Mouse (Mus musculus) forebrain, embryonic 10.5 days (tissue): ENCODE measurements at regions not wholly inside any gene's neighbourhood (a gene's known extent, or its start where the extent isn't known, plus 50 kb on each side); places are given as distances from the start of the nearest gene placed in this dataset.

ENCODE experiments used
- DNase-seq: peaks from one replicate; pipeline ENCODE4 v3.0.0-alpha.2; 2017; ENCODE audit warnings: low spot score; ENCODE audit errors: extremely low spot score
- H3K27ac ChIP-seq: fragments of 300-500 bp; sonication (generic); 2 replicates; pipeline ENCODE4 v1.5.1; 2016; ENCODE audit warnings: mild to moderate bottlenecking
- H3K27me3 ChIP-seq: fragments of 300-500 bp; sonication (generic); 2 replicates; pipeline ENCODE4 v1.6.1; 2016; ENCODE audit warnings: mild to moderate bottlenecking; ENCODE audit not compliant: poor library complexity, severe bottlenecking
- H3K36me3 ChIP-seq: fragments of 300-500 bp; sonication (generic); replicated peaks from 2 replicates; pipeline ENCODE4 v1.6.1; 2016; ENCODE audit warnings: mild to moderate bottlenecking, moderate library complexity
- H3K4me1 ChIP-seq: fragments of 300-500 bp; sonication (generic); 2 replicates; pipeline ENCODE4 v1.6.1; 2016
- H3K4me3 ChIP-seq: fragments of 300-500 bp; sonication (generic); 2 replicates; pipeline ENCODE4 v1.5.1; 2016; ENCODE audit warnings: mild to moderate bottlenecking, moderate library complexity
- H3K9me3 ChIP-seq: fragments of 300-500 bp; sonication (generic); 2 replicates; pipeline ENCODE4 v1.6.1; 2016; ENCODE audit warnings: mild to moderate bottlenecking, moderate library complexity
- WGBS: fragments of 180-500 bp; shearing (Covaris S2); methylation state at CpG from one replicate; pipeline ENCODE4 v1.1.7; 2016; 5-methylcytosine and 5-hydroxymethylcytosine counted together

GRCm38 (mm10) chr12:28309226-28309625, 243.0 kb downstream of the Dcdc2c start:
- no peaks in the 10 kb centered on the region for H3K9me3 ChIP-seq
- DNase-seq = no peak
- no peak overlapping the region for H3K4me3 ChIP-seq
- no peak overlapping the region for H3K27ac ChIP-seq
- 89% methylated on average over 5 of the region's 5 CpGs for WGBS
- no peaks in the 10 kb centered on the region for H3K4me1 ChIP-seq
- H3K36me3 ChIP-seq = no peaks in the 10 kb centered on the region
- H3K27me3 ChIP-seq = no peaks in the 10 kb centered on the region

DNA sequence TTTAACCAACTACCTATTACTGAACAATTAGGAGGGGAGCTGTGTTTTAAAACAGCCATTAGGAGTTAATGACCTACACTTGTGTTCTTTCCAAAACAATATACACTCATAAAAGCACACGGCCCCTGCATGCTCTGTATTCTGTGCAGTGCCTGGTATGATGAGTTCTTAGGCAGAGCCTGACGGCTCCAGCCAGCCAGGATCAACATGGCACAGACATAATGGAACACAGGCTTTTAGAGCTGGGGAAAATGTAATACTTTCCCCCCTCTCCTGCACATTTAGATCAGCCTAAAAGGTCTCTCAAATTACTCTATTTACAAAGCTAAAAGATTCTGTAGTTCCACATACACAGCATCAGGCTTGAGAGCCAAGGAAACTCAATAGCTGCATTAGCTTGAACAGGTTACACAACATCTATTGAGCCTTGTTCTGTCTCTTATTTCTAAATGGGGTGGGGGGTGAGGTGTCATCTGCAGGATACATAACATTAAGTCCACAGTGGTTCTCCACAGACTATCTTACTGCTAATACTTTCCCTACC, 250.1 kb downstream of the Dcdc2c start:
- 80% methylated on average over 2 of the region's 2 CpGs for WGBS
- H3K36me3 ChIP-seq = no peaks in the 10 kb centered on the region
- no peak for DNase-seq

DNA sequence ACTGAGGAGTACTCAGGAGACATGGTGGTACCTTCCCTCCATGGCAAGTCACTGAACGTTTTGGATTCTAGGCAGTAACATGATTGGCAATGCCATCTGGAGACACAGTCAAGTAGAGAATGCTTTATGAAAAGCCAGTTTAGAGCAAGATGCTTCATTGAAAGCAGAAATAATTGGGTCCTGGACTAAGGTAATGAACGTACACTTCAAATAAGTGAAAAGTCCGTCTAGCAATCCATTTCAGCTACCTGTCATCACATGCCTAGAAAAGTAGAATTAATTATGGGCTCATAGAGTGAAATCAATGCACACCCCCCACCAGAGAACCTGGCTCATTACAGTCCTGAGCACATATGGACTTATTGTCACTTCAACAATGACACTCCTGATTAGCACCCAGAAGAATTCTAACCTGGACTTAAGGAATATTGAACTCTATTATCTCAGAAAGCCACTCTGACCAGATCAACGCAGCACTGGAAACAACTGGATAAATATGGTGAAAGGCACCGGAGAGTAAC, 263.8 kb downstream of the Dcdc2c start:
- Histone ChIP-seq H3K4me3 (no peak overlapping the region), H3K36me3 (no peaks in the 10 kb centered on the region), H3K9me3 (no peaks in the 10 kb centered on the region), H3K27me3 (no peaks in the 10 kb centered on the region), H3K4me1 (no peaks in the 10 kb centered on the region), H3K27ac (no peak overlapping the region)
- DNase-seq = no peak
- 86% methylated on average over 5 of the region's 5 CpGs for WGBS

More for the DNA sequence above, 250.1 kb downstream of the Dcdc2c start:
- Histone ChIP-seq H3K4me1 (no peaks in the 10 kb centered on the region), H3K4me3 (no peak overlapping the region), H3K9me3 (no peaks in the 10 kb centered on the region), H3K27me3 (no peaks in the 10 kb centered on the region), H3K27ac (no peak overlapping the region)

DNA sequence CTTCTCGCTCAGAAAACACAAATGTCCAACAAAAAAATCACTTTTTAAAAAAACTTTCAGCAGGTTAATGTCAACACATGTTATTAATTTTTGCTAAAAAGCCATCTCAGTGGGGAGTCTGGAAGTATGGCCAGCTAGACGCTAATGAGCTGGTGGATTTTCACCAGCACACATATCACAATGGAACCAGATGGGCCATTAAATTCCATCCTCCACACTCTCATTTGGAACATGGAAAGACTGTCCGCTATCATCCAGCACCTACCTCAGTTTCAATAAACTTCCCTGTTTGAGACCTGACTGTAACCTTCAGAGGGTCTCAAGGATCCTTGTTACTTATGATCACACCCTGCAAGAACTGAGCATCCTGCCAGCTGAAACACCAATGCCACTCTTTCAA, 296.7 kb downstream of the Dcdc2c start:
- Histone ChIP-seq H3K36me3 (no peaks in the 10 kb centered on the region), H3K9me3 (no peaks in the 10 kb centered on the region), H3K4me1 (no peaks in the 10 kb centered on the region), H3K4me3 (no peak overlapping the region), H3K27me3 (no peaks in the 10 kb centered on the region), H3K27ac (no peak overlapping the region)
- WGBS = 76% methylated on average over 3 of the region's 3 CpGs
- DNase-seq = no peak

DNA sequence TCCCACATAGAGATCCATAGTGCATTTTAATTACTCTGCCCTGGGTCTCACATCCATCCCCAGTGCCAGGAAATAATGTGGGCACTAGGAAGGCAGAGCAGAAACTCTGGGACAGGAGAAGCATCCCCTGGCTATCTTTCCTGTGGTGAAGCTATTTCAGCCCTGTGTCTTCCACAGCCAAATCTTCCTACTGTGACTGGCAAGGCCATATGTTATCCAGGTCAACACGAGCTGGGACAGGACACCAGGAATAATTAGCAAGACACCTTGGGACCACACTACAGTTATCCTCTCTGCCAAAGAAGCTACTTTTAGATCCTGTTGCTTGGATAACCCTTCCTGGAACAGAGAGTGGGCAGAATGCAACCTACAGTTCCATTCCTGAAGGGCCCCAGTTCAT, 301.7 kb downstream of the Dcdc2c start:
- H3K36me3 ChIP-seq = no peaks in the 10 kb centered on the region
- no peak overlapping the region for H3K27ac ChIP-seq
- no peaks in the 10 kb centered on the region for H3K9me3 ChIP-seq
- no peaks in the 10 kb centered on the region for H3K27me3 ChIP-seq
- no peak overlapping the region for H3K4me3 ChIP-seq
- WGBS = 87% methylated on average over 1 of the region's 1 CpGs
- no peaks in the 10 kb centered on the region for H3K4me1 ChIP-seq
- no peak for DNase-seq

DNA sequence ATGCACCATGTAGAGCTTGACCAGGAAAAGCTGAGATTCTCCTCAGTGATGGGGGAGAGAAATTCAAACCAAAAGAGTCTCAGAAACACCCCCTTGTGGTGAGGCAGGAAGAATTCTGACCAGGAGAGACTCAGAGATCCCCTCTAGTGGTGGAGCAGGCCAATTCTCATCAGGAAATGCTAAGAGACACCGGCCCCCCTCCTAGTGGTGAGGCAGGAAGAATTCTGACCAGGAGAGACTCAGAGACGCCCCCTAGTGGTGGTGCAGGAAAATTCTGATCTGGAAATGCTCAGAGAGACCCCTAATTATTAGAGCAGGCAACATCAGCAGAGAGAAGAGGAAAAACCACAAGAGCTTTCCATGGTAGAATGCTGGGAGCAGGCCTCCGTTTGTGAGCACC, 303.4 kb downstream of the Dcdc2c start:
- H3K36me3 ChIP-seq = no peaks in the 10 kb centered on the region
- H3K9me3 ChIP-seq = no peaks in the 10 kb centered on the region
- DNase-seq = no peak
- no peak overlapping the region for H3K4me3 ChIP-seq
- no peaks in the 10 kb centered on the region for H3K27me3 ChIP-seq
- 59% methylated on average over 3 of the region's 3 CpGs for WGBS
- no peaks in the 10 kb centered on the region for H3K4me1 ChIP-seq
- no peak overlapping the region for H3K27ac ChIP-seq

DNA sequence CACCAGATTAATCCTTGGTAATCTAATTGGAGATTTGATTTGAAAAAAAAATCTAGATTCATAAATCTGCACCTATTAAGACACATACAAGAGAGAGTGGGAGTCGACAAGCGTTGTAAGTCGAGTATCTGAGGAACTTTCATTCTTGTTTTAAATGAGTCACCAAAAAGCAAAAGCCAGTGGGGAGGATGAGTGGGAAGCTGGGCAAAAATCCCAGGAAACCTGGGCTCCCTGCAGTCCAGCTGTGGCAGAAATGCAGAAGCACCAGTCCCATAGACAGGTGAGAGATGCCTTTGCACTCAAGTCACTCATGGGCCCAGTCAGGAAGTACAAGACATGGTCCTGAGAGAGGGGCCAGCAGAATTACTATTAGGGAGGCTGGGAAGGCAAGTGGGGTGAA, 303.9 kb downstream of the Dcdc2c start:
- H3K27me3 ChIP-seq = no peaks in the 10 kb centered on the region
- no peak overlapping the region for H3K4me3 ChIP-seq
- no peaks in the 10 kb centered on the region for H3K9me3 ChIP-seq
- no peaks in the 10 kb centered on the region for H3K4me1 ChIP-seq
- no peak overlapping the region for H3K27ac ChIP-seq
- WGBS = 88% methylated on average over 3 of the region's 3 CpGs
- DNase-seq = no peak
- no peaks in the 10 kb centered on the region for H3K36me3 ChIP-seq

- Histone ChIP-seq H3K27me3 (no peaks in the 10 kb centered on the region), H3K27ac (no peak overlapping the region), H3K4me1 (0 out of 2 replicates have a peak, but pooled peaks cover 3% of the 10 kb centered on the region), H3K9me3 (no peaks in the 10 kb centered on the region), H3K4me3 (no peak overlapping the region), H3K36me3 (no peaks in the 10 kb centered on the region)
- no peak for DNase-seq
- WGBS = 86% methylated on average over 5 of the region's 5 CpGs
Measured at GRCm38 (mm10) chr12:28238016-28238415, 314.2 kb downstream of the Dcdc2c start.

GRCm38 (mm10) chr12:28237041-28237440, 315.2 kb downstream of the Dcdc2c start:
- WGBS = 71% methylated on average over 4 of the region's 4 CpGs
- H3K4me3 ChIP-seq = no peak overlapping the region
- no peak overlapping the region for H3K27ac ChIP-seq
- no peaks in the 10 kb centered on the region for H3K36me3 ChIP-seq
- DNase-seq = no peak
- 0 out of 2 replicates have a peak, but pooled peaks cover 3% of the 10 kb centered on the region for H3K4me1 ChIP-seq
- H3K9me3 ChIP-seq = no peaks in the 10 kb centered on the region
- H3K27me3 ChIP-seq = no peaks in the 10 kb centered on the region

- H3K36me3 ChIP-seq = no peaks in the 10 kb centered on the region
- WGBS = 83% methylated on average over 1 of the region's 1 CpGs
Measured at GRCm38 (mm10) chr12:28202847-28203246, 349.4 kb downstream of the Dcdc2c start.

GRCm38 (mm10) chr12:28186695-28187094, 365.5 kb downstream of the Dcdc2c start:
- Histone ChIP-seq H3K36me3 (no peaks in the 10 kb centered on the region), H3K9me3 (peaks cover 12% of the 10 kb centered on the region), H3K4me3 (no peak overlapping the region), H3K4me1 (no peaks in the 10 kb centered on the region), H3K27me3 (no peaks in the 10 kb centered on the region), H3K27ac (no peak overlapping the region)
- DNase-seq = no peak

More at GRCm38 (mm10) chr12:28202847-28203246, 349.4 kb downstream of the Dcdc2c start:
- H3K4me1 ChIP-seq = no peaks in the 10 kb centered on the region
- H3K4me3 ChIP-seq = no peak overlapping the region
- DNase-seq = no peak
- no peak overlapping the region for H3K27ac ChIP-seq
- no peaks in the 10 kb centered on the region for H3K27me3 ChIP-seq
- no peaks in the 10 kb centered on the region for H3K9me3 ChIP-seq

- Histone ChIP-seq H3K36me3 (no peaks in the 10 kb centered on the region), H3K4me1 (no peaks in the 10 kb centered on the region), H3K27ac (no peak overlapping the region), H3K27me3 (no peaks in the 10 kb centered on the region), H3K9me3 (no peaks in the 10 kb centered on the region), H3K4me3 (no peak overlapping the region)
- 77% methylated on average over 2 of the region's 2 CpGs for WGBS
- DNase-seq = no peak
Measured at GRCm38 (mm10) chr12:28181265-28181664, 370.9 kb downstream of the Dcdc2c start.

GRCm38 (mm10) chr12:28176016-28176415, 376.2 kb downstream of the Dcdc2c start:
- no peak for DNase-seq
- 77% methylated on average over 3 of the region's 3 CpGs for WGBS

DNA sequence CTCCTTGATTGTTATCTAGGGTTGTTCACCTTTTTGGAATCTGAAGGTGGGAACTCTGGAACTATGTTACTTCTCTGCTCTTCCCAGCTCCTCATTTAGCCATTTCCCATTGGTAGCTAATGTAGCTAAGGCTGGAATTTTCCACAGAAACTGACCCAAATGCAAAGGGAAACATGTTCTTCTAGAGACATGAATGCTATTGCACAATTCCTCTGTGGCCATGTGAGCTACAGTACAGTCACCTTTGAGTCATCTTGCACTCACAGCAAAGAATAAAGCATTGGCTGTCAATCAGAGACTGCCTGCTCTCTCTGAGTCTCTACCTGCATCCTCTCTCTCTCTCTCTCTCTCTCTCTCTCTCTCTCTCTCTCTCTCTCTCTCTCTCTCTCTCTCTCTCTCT, 378.1 kb downstream of the Dcdc2c start:
- Histone ChIP-seq H3K27ac (no peak overlapping the region), H3K4me3 (no peak overlapping the region), H3K9me3 (no peaks in the 10 kb centered on the region), H3K27me3 (no peaks in the 10 kb centered on the region), H3K36me3 (no peaks in the 10 kb centered on the region), H3K4me1 (no peaks in the 10 kb centered on the region)
- no peak for DNase-seq

More at GRCm38 (mm10) chr12:28176016-28176415, 376.2 kb downstream of the Dcdc2c start:
- H3K36me3 ChIP-seq = no peaks in the 10 kb centered on the region
- no peaks in the 10 kb centered on the region for H3K4me1 ChIP-seq
- H3K9me3 ChIP-seq = no peaks in the 10 kb centered on the region
- H3K4me3 ChIP-seq = no peak overlapping the region
- H3K27ac ChIP-seq = no peak overlapping the region
- no peaks in the 10 kb centered on the region for H3K27me3 ChIP-seq
